Mouse (Mus musculus) left cerebral cortex, postnatal 10 days (tissue): ENCODE results near the gene Mcm5. TPM values are rescaled to one million over a fixed set of nuclear protein-coding genes. Genes with fewer than 3 reads are reported as not detected.

ENCODE experiments used
- DNase-seq, 2 experiments: peaks; one replicate each; pipeline ENCODE4 v3.0.0; 2021 to 2022; ENCODE audit warnings: low spot score in 2 of 2, mixed read lengths in 1 of 2; ENCODE audit errors: extremely low spot score in 1 of 2
- intact Hi-C: fragments of 180-260 bp; cut with DNase I; formaldehyde crosslinking; loops from one replicate; pipeline ENCODE4 v1.15.1; 2025
- total RNA-seq, 2 experiments: library from RNA; stranded (reverse); gene quantifications; 2 replicates each; pipeline ENCODE4 v1.2.3; 2021

Mcm5 gene
- 10 to 100 TPM in 1 of 2 experiments, 1 to 10 TPM in 1; 9.3 to 10.4 TPM for total RNA-seq

- DNase-seq, result peak; percentile 99 to 100
- intact Hi-C loops, result loop anchor here (2.0 kb wide), 1 partner anchor 37 kb away; no protein-coding TSS in a partner anchor
These were observed at the start of gene Mcm5 for GRCm38 (mm10) chr8:75109236-75109967. Gene Mcm5 (plus strand): TSS chr8:75109569.

GRCm38 (mm10) chr8:75060022-75060421 lies 49.3 kb upstream of the Mcm5 start:
- intact Hi-C loops, result no loop called here
- no peak for DNase-seq

- no peak for DNase-seq
These were observed 48.6 kb upstream of the Mcm5 start for GRCm38 (mm10) chr8:75060815-75061214.

GRCm38 (mm10) chr8:75063290-75063689 lies 46.1 kb upstream of the Mcm5 start:
- DNase-seq, result peak in 1 of 2 experiments; percentile 25
- intact Hi-C loops, result no loop called here

More at GRCm38 (mm10) chr8:75060815-75061214, 48.6 kb upstream of the Mcm5 start:
- intact Hi-C loops, result no loop called here

- no peak for DNase-seq
- intact Hi-C loops, result no loop called here
These were observed 44.6 kb upstream of the Mcm5 start for GRCm38 (mm10) chr8:75064790-75065189.

GRCm38 (mm10) chr8:75067287-75067686 lies 42.1 kb upstream of the Mcm5 start:
- intact Hi-C loops, result no loop called here
- no peak for DNase-seq

GRCm38 (mm10) chr8:75070297-75070696 lies 39.1 kb upstream of the Mcm5 start:
- no peak for DNase-seq
- intact Hi-C loops, result loop anchor here (5.0 kb wide), 1 partner anchor 162 kb away; no protein-coding TSS in a partner anchor

- intact Hi-C loops, result loop anchor here (1.0 to 5.0 kb wide), 4 partner anchors 37 to 201 kb away; partner anchors contain the start of gene Mcm5
These were observed 37.6 kb upstream of the Mcm5 start for GRCm38 (mm10) chr8:75071627-75072346.

GRCm38 (mm10) chr8:75074876-75075275 lies 34.5 kb upstream of the Mcm5 start:
- no peak for DNase-seq
- intact Hi-C loops, result loop anchor here (5.0 kb wide), 1 partner anchor 157 kb away; no protein-coding TSS in a partner anchor

More at GRCm38 (mm10) chr8:75071627-75072346, 37.6 kb upstream of the Mcm5 start:
- peak; percentile 70 to 84 for DNase-seq

GRCm38 (mm10) chr8:75078215-75078614 lies 31.2 kb upstream of the Mcm5 start:
- no peak for DNase-seq
- intact Hi-C loops, result no loop called here

GRCm38 (mm10) chr8:75078851-75079250 lies 30.5 kb upstream of the Mcm5 start:
- intact Hi-C loops, result no loop called here
- DNase-seq, result no peak

GRCm38 (mm10) chr8:75081364-75082040 lies 27.9 kb upstream of the Mcm5 start:
- DNase-seq, result no peak
- intact Hi-C loops, result no loop called here

GRCm38 (mm10) chr8:75082181-75082805 lies 27.1 kb upstream of the Mcm5 start:
- intact Hi-C loops, result no loop called here
- DNase-seq, result no peak

- intact Hi-C loops, result no loop called here
- DNase-seq, result peak; percentile 84 to 97
These were observed 25.5 kb upstream of the Mcm5 start for GRCm38 (mm10) chr8:75083846-75084245.

- intact Hi-C loops, result no loop called here
- no peak for DNase-seq
These were observed 24.8 kb upstream of the Mcm5 start for GRCm38 (mm10) chr8:75084382-75085064.

GRCm38 (mm10) chr8:75086002-75086401 lies 23.4 kb upstream of the Mcm5 start:
- intact Hi-C loops, result no loop called here
- DNase-seq, result no peak

GRCm38 (mm10) chr8:75087127-75087526 lies 22.2 kb upstream of the Mcm5 start:
- intact Hi-C loops, result no loop called here

More at GRCm38 (mm10) chr8:75087127-75087526, 22.2 kb upstream of the Mcm5 start:
- no peak for DNase-seq
